Mouse (Mus musculus) kidney, postnatal 14 days (tissue): ENCODE measurements around the gene Hist2h4.

Experiments
- DNase-seq: peaks from one replicate; pipeline ENCODE4 v3.0.0; 2022; ENCODE audit warnings: mixed read lengths

The Hist2h4 gene

GRCm38 (mm10) chr3:96245003-96245886, 17.9 kb downstream of the Hist2h4 start, which contains the start of gene Hist2h2aa1:
TSS of gene Hist2h2aa1 (plus strand) at chr3:96245497.
- DNase-seq: peak; percentile 90

- DNase-seq: peak; percentile 21
Measured at GRCm38 (mm10) chr3:96243921-96244572, 19.1 kb downstream of the Hist2h4 start.

- DNase-seq: no peak
Measured at GRCm38 (mm10) chr3:96240799-96241197, 22.3 kb downstream of the Hist2h4 start.

- DNase-seq: peak; percentile 97
Measured at GRCm38 (mm10) chr3:96239949-96240798, 22.9 kb downstream of the Hist2h4 start, which contains the start of gene Hist2h2aa2. TSS of gene Hist2h2aa2 (minus strand) at chr3:96240276.

- DNase-seq: peak; percentile 78
Measured at GRCm38 (mm10) chr3:96238954-96239793, 23.9 kb downstream of the Hist2h4 start, which contains the start of gene Hist2h3c2. TSS of gene Hist2h3c2 (minus strand) at chr3:96239127.

- no peak for DNase-seq
Measured at GRCm38 (mm10) chr3:96237904-96238511, 25.1 kb downstream of the Hist2h4 start.

GRCm38 (mm10) chr3:96237335-96237903, 25.7 kb downstream of the Hist2h4 start:
- no peak for DNase-seq

GRCm38 (mm10) chr3:96236834-96237334, 26.2 kb downstream of the Hist2h4 start:
- DNase-seq: no peak

GRCm38 (mm10) chr3:96235836-96236235, 27.3 kb downstream of the Hist2h4 start:
- DNase-seq: no peak

- DNase-seq: no peak
Measured at GRCm38 (mm10) chr3:96234914-96235313, 28.2 kb downstream of the Hist2h4 start.

GRCm38 (mm10) chr3:96231758-96232120, 31.4 kb downstream of the Hist2h4 start:
- no peak for DNase-seq

GRCm38 (mm10) chr3:96230910-96231757, 32.0 kb downstream of the Hist2h4 start:
- DNase-seq: no peak

- no peak for DNase-seq
Measured at GRCm38 (mm10) chr3:96230404-96230803, 32.7 kb downstream of the Hist2h4 start.

- DNase-seq: no peak
Measured at GRCm38 (mm10) chr3:96228828-96229227, 34.3 kb downstream of the Hist2h4 start.

- no peak for DNase-seq
Measured at GRCm38 (mm10) chr3:96226695-96227648, 36.1 kb downstream of the Hist2h4 start.

GRCm38 (mm10) chr3:96225421-96225820, 37.7 kb downstream of the Hist2h4 start:
- DNase-seq: no peak

- no peak for DNase-seq
Measured at GRCm38 (mm10) chr3:96222774-96223173, 40.3 kb downstream of the Hist2h4 start.

GRCm38 (mm10) chr3:96221640-96222038, 41.5 kb downstream of the Hist2h4 start:
- no peak for DNase-seq
